Mouse (Mus musculus) erythroblast, embryonic 14.5 days (primary cell): ENCODE data around the gene Ddost. TPM values are rescaled to one million over a fixed set of nuclear protein-coding genes. Genes with fewer than 3 reads are reported as not detected.

ENCODE experiments used
- H3K27me3 ChIP-seq: 2 replicates; pipeline ENCODE4 v1.6.1; 2012; ENCODE audit warnings: inconsistent platforms; ENCODE audit not compliant: control insufficient read depth
- H3K36me3 ChIP-seq: 2 replicates; pipeline ENCODE4 v1.6.1; 2012; ENCODE audit warnings: mild to moderate bottlenecking, inconsistent platforms; ENCODE audit not compliant: control insufficient read depth
- H3K4me1 ChIP-seq: 2 replicates; pipeline ENCODE4 v1.6.1; 2012; ENCODE audit warnings: inconsistent platforms; ENCODE audit not compliant: control insufficient read depth
- H3K4me3 ChIP-seq: replicated peaks from 2 replicates; pipeline ENCODE3; 2012; ENCODE audit warnings: moderate library complexity, mild to moderate bottlenecking, inconsistent platforms
- H3K9me3 ChIP-seq: 2 replicates; pipeline ENCODE4 v1.6.1; 2012; ENCODE audit warnings: low read length, inconsistent platforms, mixed read lengths; ENCODE audit not compliant: control insufficient read depth
- GATA1 ChIP-seq: IDR thresholded peaks from 2 replicates; pipeline ENCODE4 v1.6.1; 2012; ENCODE audit warnings: low read length, inconsistent platforms, mixed read lengths
- TAL1 ChIP-seq: IDR thresholded peaks from 3 replicates; pipeline ENCODE4 v1.6.1; 2012; ENCODE audit warnings: low read length, inconsistent platforms, mixed read lengths
- polyA plus RNA-seq: library from polyadenylated mRNA; stranded (reverse); fragments of >175 nt; gene quantifications from 2 replicates; pipeline ENCODE4 v1.2.3, GENCODE M21; 2012

Ddost gene
- polyA plus RNA-seq, 1 experiment = 6.5 TPM

DNA sequence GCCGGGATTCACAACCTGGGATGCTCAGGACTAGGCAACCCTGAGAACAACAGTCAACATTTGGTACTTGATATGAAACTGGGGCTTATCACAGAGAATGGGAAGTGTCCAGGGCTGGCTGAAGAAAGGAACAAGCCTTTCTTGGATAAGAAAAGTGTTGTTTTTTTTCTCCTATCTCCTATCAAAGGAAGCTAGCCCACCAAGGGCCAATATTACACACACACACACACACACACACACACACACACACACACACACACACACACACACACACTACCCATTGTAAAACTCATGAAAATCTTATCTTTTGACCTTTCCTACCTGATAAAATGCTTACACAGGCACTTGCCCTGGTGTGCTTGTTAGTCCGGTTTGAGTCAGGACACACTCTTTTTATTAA, 51.0 kb downstream of the Ddost start:
- H3K27me3 ChIP-seq = peaks cover under 1% of the 10 kb centered on the region; the same call in 1 of the 2 replicates
- H3K4me3 ChIP-seq = no peak overlapping the region
- H3K4me1 ChIP-seq = no peaks in the 10 kb centered on the region
- H3K36me3 ChIP-seq = no peaks in the 10 kb centered on the region
- no peaks in the 10 kb centered on the region for H3K9me3 ChIP-seq
- no peak for TF ChIP-seq TAL1
- TF ChIP-seq GATA1 = no peak

DNA sequence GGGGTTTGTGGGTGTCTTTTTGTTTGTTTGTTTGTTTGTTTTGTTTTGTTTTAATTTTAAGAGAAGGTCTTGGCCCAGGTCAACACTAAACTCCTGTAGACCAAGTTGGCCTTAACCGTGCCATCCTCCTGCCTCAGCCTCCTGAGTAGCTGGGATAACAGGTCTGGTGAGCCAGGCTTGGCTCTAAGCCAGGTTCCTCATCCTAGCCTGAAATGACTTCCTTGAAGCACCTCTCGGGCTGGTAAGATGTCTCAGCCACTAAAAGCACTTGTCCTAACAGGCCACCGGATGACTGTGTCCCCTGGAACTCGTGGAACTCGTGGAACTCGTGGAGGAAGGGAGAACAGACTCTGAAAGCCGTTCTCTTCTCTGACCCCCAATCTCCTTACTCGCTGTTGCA, 51.6 kb downstream of the Ddost start:
- Histone ChIP-seq H3K9me3 (no peaks in the 10 kb centered on the region), H3K27me3 (peaks cover 6% of the 10 kb centered on the region), H3K4me1 (no peaks in the 10 kb centered on the region), H3K4me3 (no peak overlapping the region), H3K36me3 (no peaks in the 10 kb centered on the region)
- TF ChIP-seq GATA1 (no peak), TAL1 (no peak)

DNA sequence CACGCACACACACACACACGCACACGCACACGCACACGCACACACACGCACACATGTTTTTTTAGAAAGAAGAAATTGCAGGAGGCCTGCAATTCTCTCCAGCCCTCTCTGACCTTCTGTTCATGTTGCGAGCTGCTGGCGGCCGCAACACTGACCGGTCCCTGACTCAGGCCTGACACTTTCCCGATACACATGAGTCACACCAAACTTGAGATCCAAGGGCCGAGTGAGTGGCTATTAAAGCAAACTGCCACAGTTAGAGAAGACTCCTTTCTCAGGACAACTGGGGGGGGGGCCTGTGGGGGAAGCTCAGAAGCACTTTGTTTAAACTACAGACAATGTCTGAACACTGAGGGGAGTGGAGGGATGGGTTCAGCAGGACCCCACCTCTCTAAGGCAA, 52.0 kb downstream of the Ddost start:
- TF ChIP-seq TAL1 (no peak), GATA1 (no peak)
- Histone ChIP-seq H3K4me1 (no peaks in the 10 kb centered on the region), H3K36me3 (no peaks in the 10 kb centered on the region), H3K27me3 (peaks cover 7% of the 10 kb centered on the region), H3K4me3 (no peak overlapping the region), H3K9me3 (no peaks in the 10 kb centered on the region)

DNA sequence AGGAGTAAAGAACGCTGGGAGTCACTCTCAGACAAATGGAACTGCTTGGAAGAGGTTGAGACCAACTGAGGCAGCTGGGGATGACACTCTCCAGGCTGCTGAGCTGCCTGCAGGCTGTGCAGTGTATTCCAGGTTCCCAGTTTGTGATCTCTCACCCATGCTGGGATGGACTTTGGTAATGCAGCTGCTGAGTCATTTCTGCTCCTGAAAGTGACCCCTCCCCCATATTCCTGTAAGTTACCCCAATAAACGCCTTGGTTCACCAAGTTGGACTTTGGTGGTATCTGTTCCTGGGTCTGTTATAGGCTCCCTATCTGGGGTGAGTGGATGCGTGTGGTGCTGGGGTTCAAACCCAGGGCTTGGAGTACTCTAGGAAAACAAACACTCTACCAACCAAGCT, 53.6 kb downstream of the Ddost start:
- TF ChIP-seq GATA1 = no peak
- TF ChIP-seq TAL1 = no peak
- Histone ChIP-seq H3K4me1 (no peaks in the 10 kb centered on the region), H3K36me3 (no peaks in the 10 kb centered on the region), H3K27me3 (peaks cover 10% of the 10 kb centered on the region), H3K4me3 (no peak overlapping the region), H3K9me3 (no peaks in the 10 kb centered on the region)

- Histone ChIP-seq H3K36me3 (no peaks in the 10 kb centered on the region), H3K27me3 (peaks cover 14% of the 10 kb centered on the region), H3K4me1 (no peaks in the 10 kb centered on the region), H3K9me3 (no peaks in the 10 kb centered on the region), H3K4me3 (no peak overlapping the region)
- TF ChIP-seq TAL1 = no peak
- no peak for TF ChIP-seq GATA1
These were observed 56.9 kb downstream of the Ddost start for GRCm38 (mm10) chr4:138361370-138361821.

Other genes starting within 250 kb of the Ddost start
- 2.6 and 3.9 TPM in 2 replicates for gene Hp1bp3, start 88.4 kb upstream of the Ddost start, polyA plus RNA-seq
- gene Sh2d5, start 54.3 kb upstream of the Ddost start, polyA plus RNA-seq = 0.19 and 0.24 TPM in 2 replicates
- gene Kif17, start 54.3 kb upstream of the Ddost start, polyA plus RNA-seq = 0.02 and 0.05 TPM in 2 replicates
- gene Pink1, start 21.6 kb downstream of the Ddost start, polyA plus RNA-seq = 5.3 and 5.4 TPM in 2 replicates
- 0.06 TPM in 1 of 2 replicates, not detected in the other for gene Cda, start 63.3 kb downstream of the Ddost start, polyA plus RNA-seq
- gene Fam43b, start 91.8 kb downstream of the Ddost start, polyA plus RNA-seq = not detected in 2 replicates
- 1.3 and 1.5 TPM in 2 replicates for gene Mul1, start 129.9 kb downstream of the Ddost start, polyA plus RNA-seq
- gene Camk2n1, start 149.6 kb downstream of the Ddost start, polyA plus RNA-seq = 0.02 TPM in 2 replicates